Mouse (Mus musculus): ENCODE data around the gene Gm12355. TPM values are rescaled to one million over a fixed set of nuclear protein-coding genes. Genes with fewer than 3 reads are reported as not detected.

The Gm12355 gene
- polyA plus RNA-seq, 1 experiment from 2014 or later: 0.89 TPM

Other genes starting within 250 kb of the Gm12355 start
- 0.42 and 2.1 TPM in 2 replicates for gene Tcap, start 241.8 kb downstream of the Gm12355 start, polyA plus RNA-seq (2015; fragmentation: Nextera tagmentation; extraction: Ambion mirVana)
- gene Pnmt, start 239.2 kb downstream of the Gm12355 start, polyA plus RNA-seq (2015; fragmentation: Nextera tagmentation; extraction: Ambion mirVana): 0.73 and 0.79 TPM in 2 replicates
- 7.4 and 8.7 TPM in 2 replicates for gene Pgap3, start 225.2 kb downstream of the Gm12355 start, polyA plus RNA-seq (2015; fragmentation: Nextera tagmentation; extraction: Ambion mirVana)
- 10.4 and 10.9 TPM in 2 replicates for gene Erbb2, start 213.2 kb downstream of the Gm12355 start, polyA plus RNA-seq (2015; fragmentation: Nextera tagmentation; extraction: Ambion mirVana)
- gene Mien1, start 186.7 kb downstream of the Gm12355 start, polyA plus RNA-seq (2015; fragmentation: Nextera tagmentation; extraction: Ambion mirVana): 239 and 265 TPM in 2 replicates
- 0.47 and 0.80 TPM in 2 replicates for gene Grb7, start 179.3 kb downstream of the Gm12355 start, polyA plus RNA-seq (2015; fragmentation: Nextera tagmentation; extraction: Ambion mirVana)
- gene Ikzf3, start 79.6 kb downstream of the Gm12355 start, polyA plus RNA-seq (2015; fragmentation: Nextera tagmentation; extraction: Ambion mirVana): 0.31 TPM in 1 of 2 replicates, not detected in the other
- 0.23 TPM in 1 of 2 replicates, not detected in the other for gene Zpbp2, start 74.6 kb downstream of the Gm12355 start, polyA plus RNA-seq (2015; fragmentation: Nextera tagmentation; extraction: Ambion mirVana)
- 78.0 and 81.0 TPM in 2 replicates for gene Ormdl3, start 38.3 kb downstream of the Gm12355 start, polyA plus RNA-seq (2015; fragmentation: Nextera tagmentation; extraction: Ambion mirVana)
- not detected in 2 replicates for gene Lrrc3c, start 27.4 kb downstream of the Gm12355 start, polyA plus RNA-seq (2015; fragmentation: Nextera tagmentation; extraction: Ambion mirVana)
- not detected in 2 replicates for gene Gsdma3, start 699 bp upstream of the Gm12355 start, polyA plus RNA-seq (2015; fragmentation: Nextera tagmentation; extraction: Ambion mirVana)
- 0.24 TPM in 1 of 2 replicates, not detected in the other for gene Gsdma2, start 21.1 kb upstream of the Gm12355 start, polyA plus RNA-seq (2015; fragmentation: Nextera tagmentation; extraction: Ambion mirVana)
- not detected in 2 replicates for gene Gsdma, start 38.7 kb upstream of the Gm12355 start, polyA plus RNA-seq (2015; fragmentation: Nextera tagmentation; extraction: Ambion mirVana)
- gene Psmd3, start 56.9 kb upstream of the Gm12355 start, polyA plus RNA-seq (2015; fragmentation: Nextera tagmentation; extraction: Ambion mirVana): 177 and 181 TPM in 2 replicates
- gene Csf3, start 75.6 kb upstream of the Gm12355 start, polyA plus RNA-seq (2015; fragmentation: Nextera tagmentation; extraction: Ambion mirVana): not detected in 2 replicates
- gene Med24, start 103.8 kb upstream of the Gm12355 start, polyA plus RNA-seq (2015; fragmentation: Nextera tagmentation; extraction: Ambion mirVana): 62.3 and 69.1 TPM in 2 replicates
- 89.5 and 94.4 TPM in 2 replicates for gene Thra, start 115.0 kb upstream of the Gm12355 start, polyA plus RNA-seq (2015; fragmentation: Nextera tagmentation; extraction: Ambion mirVana)
- gene Nr1d1, start 149.7 kb upstream of the Gm12355 start, polyA plus RNA-seq (2015; fragmentation: Nextera tagmentation; extraction: Ambion mirVana): 3.4 and 3.6 TPM in 2 replicates
- gene Msl1, start 169.9 kb upstream of the Gm12355 start, polyA plus RNA-seq (2015; fragmentation: Nextera tagmentation; extraction: Ambion mirVana): 31.5 and 33.2 TPM in 2 replicates
- gene Casc3, start 179.2 kb upstream of the Gm12355 start, polyA plus RNA-seq (2015; fragmentation: Nextera tagmentation; extraction: Ambion mirVana): 55.1 and 57.7 TPM in 2 replicates
- 5.6 and 6.7 TPM in 2 replicates for gene Rapgefl1, start 211.1 kb upstream of the Gm12355 start, polyA plus RNA-seq (2015; fragmentation: Nextera tagmentation; extraction: Ambion mirVana)
- gene Wipf2, start 238.0 kb upstream of the Gm12355 start, polyA plus RNA-seq (2015; fragmentation: Nextera tagmentation; extraction: Ambion mirVana): 4.3 and 4.6 TPM in 2 replicates

Data from neural tube, embryonic 13.5 days (tissue).